Mouse (Mus musculus): ENCODE data around the gene Abtb2. TPM values are rescaled to one million over a fixed set of nuclear protein-coding genes. Genes with fewer than 3 reads are reported as not detected.
A peak's percentile ranks its signal among the peaks of the same experiment; 100 is the strongest.

The Abtb2 gene
- total and polyA plus RNA-seq, 3 experiments, result 23.0 to 28.7 (median 24.7) TPM

- TF ChIP-seq CTCF (IDR thresholded peaks at IDR 0.05) (peak; percentile 61), EP300 (IDR thresholded peaks at IDR 0.05; ENCODE audit: insufficient read depth, low read depth, low read length) (no peak)
- Histone ChIP-seq H3K79me2 (replicated peaks; ENCODE audit: control insufficient read depth, insufficient read depth, low read length) (no peaks in the 10 kb centered on the region), H3K9ac (ENCODE audit: low read depth, low read length) (no peak overlapping the region), H3K27me3 (ENCODE audit: control insufficient read depth, insufficient read depth, low read length) (no peaks in the 10 kb centered on the region; the same call in 1 of the 2 replicates), H3K27ac (no peak overlapping the region), H3K4me3 (no peak overlapping the region), H3K4me1 (ENCODE audit: control insufficient read depth, insufficient read depth, low read length) (no peaks in the 10 kb centered on the region), H3K36me3 (ENCODE audit: control insufficient read depth, insufficient read depth, low read length) (no peaks in the 10 kb centered on the region)
- no peak for DNase-seq
- WGBS, result 52% methylated on average over 10 of the region's 10 CpGs
- intact Hi-C loops (cut with DNase I), result loop anchor here (5.0 kb wide), 1 partner anchor 311 kb away; no protein-coding TSS in a partner anchor
These were observed 9.8 kb upstream of the Abtb2 start for GRCm38 (mm10) chr2:103556125-103556877.

GRCm38 (mm10) chr2:103560955-103561354 lies 5.2 kb upstream of the Abtb2 start:
- intact Hi-C loops (cut with DNase I), result loop anchor here (10.0 kb wide), 2 partner anchors 414 to 444 kb away; no protein-coding TSS in a partner anchor

GRCm38 (mm10) chr2:103564427-103565023 lies 1.6 kb upstream of the Abtb2 start:
- no peak overlapping the region for H3K9ac ChIP-seq (ENCODE audit: low read depth, low read length)
- H3K27me3 ChIP-seq (ENCODE audit: control insufficient read depth, insufficient read depth, low read length), result no peaks in the 10 kb centered on the region
- H3K4me1 ChIP-seq (ENCODE audit: control insufficient read depth, insufficient read depth, low read length), result peaks cover 3% of the 10 kb centered on the region
- WGBS, result 11% methylated on average over 8 of the region's 8 CpGs
- intact Hi-C loops (cut with DNase I), result loop anchor here (1.0 to 10.0 kb wide), 9 partner anchors 38 to 440 kb away; partner anchors contain the start of gene Caprin1
- H3K79me2 ChIP-seq (replicated peaks; ENCODE audit: control insufficient read depth, insufficient read depth, low read length), result no peaks in the 10 kb centered on the region
- H3K4me3 ChIP-seq, result peak overlapping the region; percentile 71
- no peak for DNase-seq
- no peaks in the 10 kb centered on the region for H3K36me3 ChIP-seq (ENCODE audit: control insufficient read depth, insufficient read depth, low read length)
- TF ChIP-seq EP300 (IDR thresholded peaks at IDR 0.05; ENCODE audit: insufficient read depth, low read depth, low read length) (no peak), CTCF (IDR thresholded peaks at IDR 0.05) (no peak; the same call in 1 of the 2 replicates), POLR2A (IDR thresholded peaks at IDR 0.05; ENCODE audit: insufficient read depth, low read depth, low read length) (no peak)
- H3K27ac ChIP-seq, result no peak overlapping the region

More at GRCm38 (mm10) chr2:103560955-103561354, 5.2 kb upstream of the Abtb2 start:
- 71% methylated on average over 4 of the region's 4 CpGs for WGBS
- Histone ChIP-seq H3K79me2 (replicated peaks; ENCODE audit: control insufficient read depth, insufficient read depth, low read length) (no peaks in the 10 kb centered on the region), H3K36me3 (ENCODE audit: control insufficient read depth, insufficient read depth, low read length) (no peaks in the 10 kb centered on the region), H3K27me3 (ENCODE audit: control insufficient read depth, insufficient read depth, low read length) (no peaks in the 10 kb centered on the region; the same call in 1 of the 2 replicates), H3K4me1 (ENCODE audit: control insufficient read depth, insufficient read depth, low read length) (peaks cover 2% of the 10 kb centered on the region), H3K4me3 (no peak overlapping the region), H3K9ac (ENCODE audit: low read depth, low read length) (no peak overlapping the region), H3K27ac (no peak overlapping the region)
- no peak for DNase-seq
- TF ChIP-seq CTCF (IDR thresholded peaks at IDR 0.05) (no peak), EP300 (IDR thresholded peaks at IDR 0.05; ENCODE audit: insufficient read depth, low read depth, low read length) (no peak), POLR2A (IDR thresholded peaks at IDR 0.05; ENCODE audit: insufficient read depth, low read depth, low read length) (no peak)

- H3K36me3 ChIP-seq (ENCODE audit: control insufficient read depth, insufficient read depth, low read length), result no peaks in the 10 kb centered on the region
- intact Hi-C loops (cut with DNase I), result loop anchor here (1.0 to 10.0 kb wide), 9 partner anchors 37 to 440 kb away; partner anchors contain the start of gene Caprin1
- under 1% methylated on average over 22 of the region's 22 CpGs for WGBS
- peak; percentile 34 to 38 for DNase-seq
- no peaks in the 10 kb centered on the region for H3K27me3 ChIP-seq (ENCODE audit: control insufficient read depth, insufficient read depth, low read length)
- no peaks in the 10 kb centered on the region for H3K79me2 ChIP-seq (replicated peaks; ENCODE audit: control insufficient read depth, insufficient read depth, low read length)
- TF ChIP-seq EP300 (IDR thresholded peaks at IDR 0.05; ENCODE audit: insufficient read depth, low read depth, low read length) (no peak), POLR2A (IDR thresholded peaks at IDR 0.05; ENCODE audit: insufficient read depth, low read depth, low read length) (no peak), CTCF (IDR thresholded peaks at IDR 0.05) (no peak)
- H3K9ac ChIP-seq (ENCODE audit: low read depth, low read length), result peak overlapping the region; percentile 3
- H3K4me1 ChIP-seq (ENCODE audit: control insufficient read depth, insufficient read depth, low read length), result peaks cover 6% of the 10 kb centered on the region
- H3K27ac ChIP-seq, result no peak overlapping the region
- H3K4me3 ChIP-seq, result peak overlapping the region; percentile 71
These were observed 929 bp upstream of the Abtb2 start for GRCm38 (mm10) chr2:103565171-103565591.

GRCm38 (mm10) chr2:103566423-103566712 lies 258 bp downstream of the Abtb2 start:
- Histone ChIP-seq H3K79me2 (replicated peaks; ENCODE audit: control insufficient read depth, insufficient read depth, low read length) (no peaks in the 10 kb centered on the region), H3K9ac (ENCODE audit: low read depth, low read length) (peak overlapping the region; percentile 90), H3K4me3 (peak overlapping the region; percentile 71), H3K27me3 (ENCODE audit: control insufficient read depth, insufficient read depth, low read length) (no peaks in the 10 kb centered on the region), H3K36me3 (ENCODE audit: control insufficient read depth, insufficient read depth, low read length) (no peaks in the 10 kb centered on the region), H3K27ac (peak overlapping the region; percentile 83), H3K4me1 (ENCODE audit: control insufficient read depth, insufficient read depth, low read length) (peaks cover 6% of the 10 kb centered on the region)
- TF ChIP-seq EP300 (IDR thresholded peaks at IDR 0.05; ENCODE audit: insufficient read depth, low read depth, low read length) (no peak), CTCF (IDR thresholded peaks at IDR 0.05) (no peak), POLR2A (IDR thresholded peaks at IDR 0.05; ENCODE audit: insufficient read depth, low read depth, low read length) (no peak)
- intact Hi-C loops (cut with DNase I), result loop anchor here (2.0 to 10.0 kb wide), 7 partner anchors 18 to 438 kb away; partner anchors contain the start of gene Caprin1
- DNase-seq, result no peak
- WGBS, result 1% methylated on average over 34 of the region's 40 CpGs
